ENCODE assay signal across 16 mouse cellular contexts in the genomic region with DNA sequence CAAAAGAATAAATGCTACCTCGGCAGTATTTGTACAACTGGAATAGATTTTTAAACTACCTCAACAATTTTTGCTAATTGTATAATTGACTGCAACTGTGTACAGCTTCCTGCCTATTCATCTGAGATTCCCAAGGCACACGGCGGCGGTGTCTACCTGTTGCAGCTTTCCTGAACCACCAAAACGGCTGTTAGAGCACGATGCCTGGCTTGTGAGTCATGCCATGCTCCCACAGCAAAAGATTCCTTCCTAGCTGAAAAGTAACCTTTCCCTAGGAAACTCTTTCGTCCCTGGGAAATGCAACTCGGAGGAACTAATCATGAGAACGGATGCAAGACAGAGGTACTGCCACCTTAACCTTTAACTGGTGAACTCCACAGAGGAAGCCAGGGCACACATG. TPM values are rescaled to one million over a fixed set of nuclear protein-coding genes. Genes with fewer than 3 reads are reported as not detected.
A peak's percentile ranks its signal among the peaks of the same experiment; 100 is the strongest.
DNase-seq lines count a peak whose midpoint lies in the region; ATAC-seq lines count a peak whose summit lies in the region.
"Had no signal": no experiment of that assay in that cellular context is flagged by ENCODE, and none has a peak within 500 bp of the region (broad histone marks: within the 10 kb centered on the region; RNA-seq: fewer than 3 reads in every experiment).

No protein-coding gene starts in this region.

- H3K9me3 ChIP-seq in heart, embryonic 12.5 days (replicated peaks), result no peaks in the 10 kb centered on the region
- H3K9me3 ChIP-seq in hindbrain, embryonic 16.5 days (ENCODE audit: control insufficient read depth, low read length), result no peaks in the 10 kb centered on the region
- H3K9me3 ChIP-seq in stomach, embryonic 16.5 days (replicated peaks; ENCODE audit: control insufficient read depth, low read length), result no peaks in the 10 kb centered on the region
- H3K9me3 ChIP-seq: embryonic facial prominence, embryonic 12.5 days; forebrain, embryonic 15.5 days; heart, embryonic 15.5 days; liver, embryonic 15.5 days had no signal

- no peaks in the 10 kb centered on the region for H3K27me3 ChIP-seq in heart, embryonic 12.5 days (replicated peaks)
- H3K27me3 ChIP-seq in hindbrain, embryonic 16.5 days (replicated peaks; ENCODE audit: control insufficient read depth, insufficient read depth, low read length), result no peaks in the 10 kb centered on the region
- H3K27me3 ChIP-seq in stomach, embryonic 16.5 days (ENCODE audit: control insufficient read depth, insufficient read depth, low read length), result no peaks in the 10 kb centered on the region
- H3K27me3 ChIP-seq: forebrain, embryonic 15.5 days; heart, embryonic 15.5 days had no signal

- DNase-seq in heart, postnatal 25 days (ENCODE audit: low spot score), result no peak
- peak; percentile 47 for DNase-seq in right cerebral cortex, adult 18-20 months
- no peak for DNase-seq in right cerebral cortex, postnatal 25 days
- DNase-seq in thymus, adult 18-20 months, result no peak
- DNase-seq: cerebellum, postnatal 10 days; gastrocnemius, postnatal 14 days; kidney, adult 18-20 months; left cerebral cortex, postnatal 4 days had no signal

- peaks cover 78% of the 10 kb centered on the region for H3K4me1 ChIP-seq in heart, embryonic 12.5 days (replicated peaks)
- H3K4me1 ChIP-seq in hindbrain, embryonic 16.5 days (ENCODE audit: control insufficient read depth, insufficient read depth, low read depth, low read length), result peaks cover 8% of the 10 kb centered on the region
- H3K4me1 ChIP-seq in stomach, embryonic 16.5 days (ENCODE audit: control insufficient read depth, insufficient read depth, low read length), result peaks cover 83% of the 10 kb centered on the region

- H3K27ac ChIP-seq in heart, embryonic 12.5 days (ENCODE audit: poor library complexity, severe bottlenecking), result no peak overlapping the region
- no peak overlapping the region for H3K27ac ChIP-seq in hindbrain, embryonic 16.5 days (ENCODE audit: low read depth, low read length)
- H3K27ac ChIP-seq in stomach, embryonic 16.5 days (ENCODE audit: low read length), result peak overlapping the region; percentile 50
- H3K27ac ChIP-seq: embryonic facial prominence, embryonic 12.5 days; forebrain, embryonic 15.5 days; heart, embryonic 15.5 days; liver, embryonic 15.5 days had no signal

- intact Hi-C loops in heart, postnatal 25 days (cut with DNase I), result no loop called here

- no peak overlapping the region for H3K4me3 ChIP-seq in heart, embryonic 12.5 days
- no peak overlapping the region for H3K4me3 ChIP-seq in hindbrain, embryonic 16.5 days (ENCODE audit: low read length)
- H3K4me3 ChIP-seq in stomach, embryonic 16.5 days (replicated peaks; ENCODE audit: low read length), result no peak overlapping the region
- H3K4me3 ChIP-seq: embryonic facial prominence, embryonic 12.5 days; forebrain, embryonic 15.5 days; heart, embryonic 15.5 days; liver, embryonic 15.5 days had no signal

- 65% methylated on average over 9 of the region's 9 CpGs for WGBS in heart, embryonic 12.5 days
- WGBS in hindbrain, embryonic 16.5 days, result 65% methylated on average over 9 of the region's 9 CpGs
- 58% methylated on average over 9 of the region's 9 CpGs for WGBS in stomach, embryonic 16.5 days

- peak; percentile 20; the same call in 1 of the 2 replicates for ATAC-seq in heart, embryonic 12.5 days (ENCODE audit: insufficient number of reproducible peaks, low FRiP score)
- no peak for ATAC-seq in hindbrain, embryonic 16.5 days
- ATAC-seq in stomach, embryonic 16.5 days (ENCODE audit: insufficient read depth, low FRiP score), result no peak
- ATAC-seq in megakaryocyte-erythroid progenitor cell, adult 5-6 weeks (replicated peaks; ENCODE audit: low FRiP score, low TSS enrichment, poor library complexity, severe bottlenecking), result no peak
- ATAC-seq: forebrain, embryonic 15.5 days had no signal

- no peaks in the 10 kb centered on the region for H3K36me3 ChIP-seq in heart, embryonic 12.5 days
- H3K36me3 ChIP-seq in hindbrain, embryonic 16.5 days (ENCODE audit: control insufficient read depth, insufficient read depth, low read length), result no peaks in the 10 kb centered on the region
- H3K36me3 ChIP-seq in stomach, embryonic 16.5 days (ENCODE audit: control insufficient read depth, insufficient read depth, low read length), result no peaks in the 10 kb centered on the region
- H3K36me3 ChIP-seq: embryonic facial prominence, embryonic 12.5 days; forebrain, embryonic 15.5 days; heart, embryonic 15.5 days; liver, embryonic 15.5 days had no signal

- peak overlapping the region; percentile 4 for H3K4me2 ChIP-seq in heart, embryonic 12.5 days
- peak overlapping the region; percentile 36 for H3K4me2 ChIP-seq in hindbrain, embryonic 16.5 days (ENCODE audit: low read length)
- H3K4me2 ChIP-seq in stomach, embryonic 16.5 days (ENCODE audit: low read depth, low read length), result peak overlapping the region; percentile 41
- H3K4me2 ChIP-seq: embryonic facial prominence, embryonic 12.5 days; forebrain, embryonic 15.5 days; heart, embryonic 15.5 days; liver, embryonic 15.5 days had no signal

- no peak overlapping the region for H3K9ac ChIP-seq in heart, embryonic 12.5 days
- H3K9ac ChIP-seq in hindbrain, embryonic 16.5 days (ENCODE audit: low read depth, low read length), result no peak overlapping the region
- H3K9ac ChIP-seq in stomach, embryonic 16.5 days (ENCODE audit: low read length), result no peak overlapping the region
- H3K9ac ChIP-seq: embryonic facial prominence, embryonic 12.5 days; forebrain, embryonic 15.5 days; heart, embryonic 15.5 days; liver, embryonic 15.5 days had no signal

RNA-seq across cellular contexts. Expression of a gene that starts 6.9 kb away (rescaled TPM):
- 14.6 and 16.5 TPM in 2 replicates for polyA plus RNA-seq in heart, embryonic 12.5 days (2016; fragmentation: Nextera tagmentation; extraction: Ambion mirVana)
- total RNA-seq in heart, postnatal 25 days (2021), result 10 to 100 TPM; 35.3 to 35.9 TPM
- 18.7 and 22.7 TPM in 2 replicates for polyA plus RNA-seq in hindbrain, embryonic 16.5 days (2015; fragmentation: Nextera tagmentation; extraction: Ambion mirVana)
- polyA plus RNA-seq in stomach, embryonic 16.5 days (2015; fragmentation: Nextera tagmentation; extraction: Ambion mirVana), result 18.3 and 24.0 TPM in 2 replicates
- total RNA-seq in megakaryocyte-erythroid progenitor cell, adult 5-6 weeks (2014; fragmentation: Nextera tagmentation), result 4.1 and 29.0 TPM in 2 replicates
- 2.7 and 3.5 TPM in 2 replicates for total RNA-seq in megakaryocyte-erythroid progenitor cell, adult 5-6 weeks (2017)
